Mouse (Mus musculus) CH12.LX (cell line): Measurements from ENCODE around the gene Jdp2.

Source experiments
- CTCF ChIP-seq, 2 experiments: IDR thresholded peaks in 1 of 2; conservative IDR thresholded peaks in 1 of 2; 2 replicates each; pipeline ENCODE4 v1.5.1; 2011 to 2012; ENCODE audit warnings: low read depth in 2 of 2, low read length in 2 of 2, improper control_type of control experiment in 1 of 2, inconsistent platforms in 1 of 2, mild to moderate bottlenecking in 1 of 2, moderate library complexity in 1 of 2
- ETS1 ChIP-seq: conservative IDR thresholded peaks from 2 replicates; pipeline ENCODE4 v1.6.1; 2012; ENCODE audit warnings: low read depth, mild to moderate bottlenecking, inconsistent platforms, low read length, improper control_type of control experiment, moderate library complexity
- MAZ ChIP-seq: IDR thresholded peaks from 2 replicates; pipeline ENCODE4 v1.6.1; 2012; ENCODE audit warnings: low read depth, mild to moderate bottlenecking, inconsistent platforms, low read length, improper control_type of control experiment, moderate library complexity
- MYC ChIP-seq: IDR thresholded peaks from 2 replicates; pipeline ENCODE4 v1.6.1; 2011; ENCODE audit warnings: low read depth, mild to moderate bottlenecking, improper control_type of control experiment, low read length
- POLR2A ChIP-seq: IDR thresholded peaks from 2 replicates; pipeline ENCODE4 v1.6.1; 2011; ENCODE audit warnings: low read depth, mild to moderate bottlenecking, improper control_type of control experiment, low read length
- POLR2AphosphoS2 ChIP-seq: IDR thresholded peaks from 2 replicates; pipeline ENCODE4 v1.6.1; 2011; ENCODE audit warnings: low read depth, low read length, improper control_type of control experiment
- RAD21 ChIP-seq: IDR thresholded peaks from 2 replicates; pipeline ENCODE4 v1.6.1; 2011; ENCODE audit warnings: low read depth, mild to moderate bottlenecking, low read length, improper control_type of control experiment, moderate library complexity
- USF2 ChIP-seq: conservative IDR thresholded peaks from 2 replicates; pipeline ENCODE4 v1.6.1; 2011; ENCODE audit warnings: low read depth, low read length, improper control_type of control experiment
- ZNF384 ChIP-seq: IDR thresholded peaks from 2 replicates; pipeline ENCODE4 v1.6.1; 2012; ENCODE audit warnings: low read depth, low read length, improper control_type of control experiment, inconsistent platforms

GRCm38 (mm10) chr12:85641564-85641931 is 42.7 kb downstream of the Jdp2 start:
- TF ChIP-seq CTCF (conservative IDR thresholded peaks at IDR 0.05 in 1 of 2, IDR thresholded peaks at IDR 0.05 in 1 of 2; ENCODE audit: low read depth in 2 of 2, low read length in 2 of 2) (no peak), ZNF384 (no peak), MAZ (no peak), USF2 (no peak), RAD21 (no peak), POLR2A (no peak; the same call in 1 of the 2 replicates), POLR2AphosphoS2 (no peak), MYC (no peak), ETS1 (no peak)
